Mouse (Mus musculus) right cerebral cortex, adult 18-20 months (tissue): ENCODE data around the gene Hmga1.

Experiments
- DNase-seq: peaks from one replicate; pipeline ENCODE4 v3.0.0; 2022; ENCODE audit warnings: mixed read lengths

Hmga1 gene

DNA sequence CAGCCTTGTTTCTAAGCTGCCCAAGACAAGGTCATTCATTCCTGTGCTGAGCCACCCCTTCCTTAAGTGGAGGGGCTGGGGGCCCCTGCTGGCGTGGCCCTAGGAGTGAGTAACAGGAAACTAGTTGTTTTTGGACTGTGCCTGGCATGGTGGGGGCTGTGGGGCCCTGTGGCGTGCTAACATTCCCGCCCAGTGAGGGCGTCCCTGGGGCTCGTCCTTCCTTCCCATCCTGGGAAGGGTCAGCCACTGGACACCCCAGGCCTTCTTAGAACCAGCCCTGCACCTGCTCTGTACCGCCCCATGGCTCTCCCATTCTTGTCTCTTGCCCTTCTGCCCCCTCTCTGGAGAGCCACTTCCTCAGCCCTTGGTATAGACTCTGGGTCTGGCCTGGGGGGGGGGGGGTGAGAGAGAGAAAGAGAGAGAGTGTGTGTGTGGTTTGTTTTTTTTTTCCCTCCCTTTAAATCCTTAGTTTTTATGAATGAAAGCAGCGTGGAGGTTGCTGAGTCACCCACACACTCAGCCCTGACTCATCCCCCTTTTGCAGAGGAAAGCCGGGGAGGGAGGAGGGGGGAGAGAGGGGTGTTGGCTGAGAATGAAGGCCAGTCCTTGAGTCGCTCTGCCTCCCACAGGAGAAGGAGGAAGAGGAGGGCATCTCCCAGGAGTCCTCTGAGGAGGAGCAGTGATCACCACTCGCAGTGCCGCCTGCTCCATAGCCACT is 5.7 kb downstream of the Hmga1 start:
- peak; percentile 87 for DNase-seq

- no peak for DNase-seq
Measured at GRCm38 (mm10) chr17:27563771-27564244, 7.5 kb downstream of the Hmga1 start.

DNA sequence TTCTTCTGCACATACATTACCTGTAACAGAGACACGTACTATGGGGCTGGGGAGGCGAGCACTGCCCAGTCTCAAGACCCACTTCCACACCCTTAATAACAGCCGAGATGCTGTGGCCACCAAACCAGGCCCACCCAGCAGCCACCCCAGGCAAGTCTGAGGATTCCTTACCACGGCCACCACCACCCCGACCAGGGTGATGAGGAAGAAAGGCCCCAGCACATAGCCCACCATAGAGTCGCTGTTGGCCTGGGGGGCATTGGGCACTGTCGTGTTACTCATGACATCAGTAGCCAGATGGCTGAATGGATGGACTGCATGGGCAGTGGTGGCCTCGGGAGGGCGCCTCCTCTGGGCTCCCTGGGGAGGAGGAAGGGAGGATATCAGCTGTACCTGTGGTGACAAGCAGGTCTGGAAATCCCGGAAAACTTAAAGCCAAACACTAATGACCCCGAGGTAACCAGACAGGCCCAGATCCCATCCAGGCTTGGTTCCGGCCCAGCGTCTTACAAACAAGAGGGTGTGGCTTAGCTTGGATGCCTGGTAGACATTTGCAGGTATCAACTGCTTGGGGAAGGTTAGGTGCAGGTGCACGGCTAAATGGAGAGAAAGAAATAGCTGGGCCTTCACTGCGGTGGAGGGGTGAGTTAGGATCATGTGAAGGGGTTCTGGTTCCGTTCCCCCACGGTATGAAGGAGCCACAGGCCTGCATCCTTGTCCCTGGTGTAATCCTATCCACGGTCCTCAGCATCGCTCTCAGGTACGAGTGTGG is 8.3 kb downstream of the Hmga1 start:
- DNase-seq, result no peak

DNA sequence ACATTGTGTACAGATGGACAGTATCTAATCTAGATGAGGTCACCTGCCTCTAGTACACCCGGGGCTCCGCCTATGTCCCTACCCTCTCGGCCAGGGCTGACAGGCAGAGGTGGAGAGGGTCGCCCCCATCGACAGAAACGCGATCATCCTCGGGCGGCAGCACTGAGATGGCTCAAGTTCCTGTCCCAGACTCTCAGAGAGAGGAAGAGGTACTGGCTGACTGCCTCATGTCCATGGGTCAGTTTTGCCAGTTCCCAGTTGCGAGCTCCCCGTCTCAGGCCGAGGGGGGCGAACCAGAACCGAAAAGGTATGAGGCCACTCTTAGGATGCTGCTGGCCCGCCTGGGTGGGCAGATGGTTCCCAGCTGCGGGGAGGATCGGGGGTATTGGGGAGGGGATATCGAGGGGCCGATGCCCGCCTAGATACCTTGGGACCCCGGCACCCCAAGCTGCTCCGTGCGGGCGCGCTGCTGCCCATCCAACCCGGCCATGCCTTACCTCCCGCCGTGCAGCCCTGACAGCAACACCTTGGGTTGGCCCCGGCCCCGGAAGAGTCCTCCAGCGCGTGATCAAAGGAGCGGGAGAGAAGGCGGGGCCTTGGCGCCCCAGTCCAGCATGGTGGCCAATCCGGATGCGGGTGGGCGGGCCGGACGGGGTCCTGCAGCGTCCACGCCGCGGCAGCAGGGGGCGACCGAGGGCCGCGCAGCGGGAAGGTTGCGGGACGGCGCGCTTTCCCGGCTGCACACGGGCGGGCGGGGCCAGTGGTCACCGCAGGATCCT is 9.1 kb downstream of the Hmga1 start, which contains the start of gene AI413582:
Gene AI413582, minus strand, starts transcription at position 594 of the 779 bp plus-strand sequence.
- peak; percentile 96 for DNase-seq

GRCm38 (mm10) chr17:27565942-27566267 is 9.6 kb downstream of the Hmga1 start:
- DNase-seq, result no peak

DNA sequence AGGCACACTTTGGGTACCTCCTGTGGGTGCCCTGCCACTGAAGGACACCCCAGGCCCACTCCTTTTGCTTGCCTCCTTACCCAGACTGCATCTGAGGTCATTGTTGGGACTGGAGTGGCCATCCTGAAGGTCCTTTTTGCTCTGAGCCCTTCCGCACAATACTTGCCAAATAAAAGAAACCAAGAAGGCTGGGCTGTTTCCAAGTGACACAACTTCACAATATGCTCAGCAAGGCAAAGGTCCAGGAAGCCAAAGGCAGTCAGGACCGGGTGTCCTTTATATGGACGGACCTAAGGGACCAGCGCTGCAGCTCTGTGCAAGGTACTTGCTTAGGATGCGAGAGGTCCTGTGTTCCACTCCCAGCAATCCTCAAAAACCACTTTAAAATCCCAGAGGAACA is 11.9 kb downstream of the Hmga1 start:
- no peak for DNase-seq

GRCm38 (mm10) chr17:27571315-27571714 is 15.0 kb downstream of the Hmga1 start:
- no peak for DNase-seq

- no peak for DNase-seq
Measured at GRCm38 (mm10) chr17:27573772-27574320, 17.5 kb downstream of the Hmga1 start.

- peak; percentile 82 for DNase-seq
Measured at GRCm38 (mm10) chr17:27574470-27575115, 18.3 kb downstream of the Hmga1 start.

GRCm38 (mm10) chr17:27575116-27575776 is 18.9 kb downstream of the Hmga1 start:
- DNase-seq, result no peak

DNA sequence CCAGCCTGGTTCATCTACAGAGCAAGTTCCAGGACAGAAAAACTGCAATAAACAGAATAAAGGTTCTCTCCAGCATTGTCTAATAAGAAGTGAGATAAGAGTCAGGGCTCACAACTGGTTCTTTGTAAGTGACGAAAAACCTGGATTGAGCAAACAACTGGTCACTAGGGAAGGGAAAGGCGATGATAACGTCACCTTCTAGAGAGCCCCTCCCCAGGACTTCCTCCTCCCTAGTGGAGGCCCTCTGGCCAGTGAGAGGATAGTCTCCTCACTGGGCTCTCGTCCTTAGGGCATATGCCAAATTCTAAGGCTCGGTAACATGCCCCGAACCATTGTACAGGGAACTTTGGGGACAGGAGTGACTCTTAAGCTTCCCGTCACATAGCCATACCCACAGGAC is 19.8 kb downstream of the Hmga1 start:
- no peak for DNase-seq

- no peak for DNase-seq
Measured at GRCm38 (mm10) chr17:27577468-27577867, 21.2 kb downstream of the Hmga1 start.

DNA sequence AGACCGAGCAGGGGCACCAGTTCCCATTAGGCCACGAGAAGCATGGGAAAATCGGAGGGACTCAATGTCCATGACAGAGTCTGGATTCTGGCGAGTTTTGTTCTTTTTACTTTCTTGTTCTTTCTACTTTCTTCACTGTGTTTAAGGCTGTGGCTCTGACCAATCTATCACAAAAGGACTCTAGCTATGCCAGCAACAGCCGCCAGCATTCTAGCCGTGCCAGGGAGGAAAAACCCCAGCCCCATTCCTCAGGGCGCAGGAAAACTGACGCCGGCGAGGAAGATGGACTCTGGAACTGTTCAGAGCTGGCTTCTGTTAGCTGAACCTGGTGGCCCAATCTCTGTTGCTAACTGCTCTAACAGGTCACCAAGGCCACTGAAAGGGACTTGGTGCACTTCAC is 22.2 kb downstream of the Hmga1 start:
- no peak for DNase-seq

- DNase-seq, result no peak
Measured at GRCm38 (mm10) chr17:27579816-27580215, 23.5 kb downstream of the Hmga1 start.

GRCm38 (mm10) chr17:27580392-27581068 is 24.2 kb downstream of the Hmga1 start:
- DNase-seq, result peak; percentile 70

- no peak for DNase-seq
Measured at GRCm38 (mm10) chr17:27583185-27583894, 27.0 kb downstream of the Hmga1 start.

GRCm38 (mm10) chr17:27586661-27587060 is 30.4 kb downstream of the Hmga1 start:
- DNase-seq, result no peak

DNA sequence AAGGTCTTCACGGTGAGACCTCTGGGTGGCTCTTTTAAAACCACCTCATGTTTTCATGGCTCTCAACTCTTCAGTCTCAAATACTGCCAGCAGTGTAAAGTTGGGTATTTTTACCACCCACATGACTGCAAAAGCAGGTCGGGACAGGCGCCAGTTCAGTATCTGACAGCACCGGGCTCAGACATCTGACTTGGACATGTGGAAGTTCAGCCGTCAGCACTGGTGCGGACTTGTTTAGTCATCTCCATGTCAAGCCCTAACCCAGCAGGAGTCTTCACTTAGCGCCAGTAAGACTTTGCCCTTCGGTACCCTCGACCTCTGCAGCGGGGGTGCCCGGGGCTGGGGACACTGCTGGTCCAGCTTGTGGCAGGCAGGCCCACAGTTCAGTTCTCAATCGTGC is 31.0 kb downstream of the Hmga1 start:
- DNase-seq, result peak; percentile 68

DNA sequence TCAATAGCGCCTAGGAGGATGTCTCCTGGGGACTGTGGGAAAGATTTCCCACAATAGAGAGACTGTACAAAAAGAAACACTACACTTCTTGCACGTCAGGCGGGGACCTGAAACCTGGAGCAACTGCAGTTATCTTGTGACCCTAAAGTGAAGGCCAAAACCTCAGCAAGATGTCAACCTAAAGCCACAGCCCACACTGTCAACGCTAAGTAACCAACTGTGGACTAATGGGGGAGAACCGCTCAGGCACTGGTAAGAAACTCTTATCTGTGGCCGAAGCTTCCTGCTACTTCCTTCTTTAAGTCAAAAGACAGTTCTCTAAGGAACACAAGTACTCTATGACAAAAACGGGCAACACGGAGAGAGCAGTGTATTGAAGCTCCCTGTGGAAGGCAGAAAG is 31.9 kb downstream of the Hmga1 start:
- DNase-seq, result no peak

DNA sequence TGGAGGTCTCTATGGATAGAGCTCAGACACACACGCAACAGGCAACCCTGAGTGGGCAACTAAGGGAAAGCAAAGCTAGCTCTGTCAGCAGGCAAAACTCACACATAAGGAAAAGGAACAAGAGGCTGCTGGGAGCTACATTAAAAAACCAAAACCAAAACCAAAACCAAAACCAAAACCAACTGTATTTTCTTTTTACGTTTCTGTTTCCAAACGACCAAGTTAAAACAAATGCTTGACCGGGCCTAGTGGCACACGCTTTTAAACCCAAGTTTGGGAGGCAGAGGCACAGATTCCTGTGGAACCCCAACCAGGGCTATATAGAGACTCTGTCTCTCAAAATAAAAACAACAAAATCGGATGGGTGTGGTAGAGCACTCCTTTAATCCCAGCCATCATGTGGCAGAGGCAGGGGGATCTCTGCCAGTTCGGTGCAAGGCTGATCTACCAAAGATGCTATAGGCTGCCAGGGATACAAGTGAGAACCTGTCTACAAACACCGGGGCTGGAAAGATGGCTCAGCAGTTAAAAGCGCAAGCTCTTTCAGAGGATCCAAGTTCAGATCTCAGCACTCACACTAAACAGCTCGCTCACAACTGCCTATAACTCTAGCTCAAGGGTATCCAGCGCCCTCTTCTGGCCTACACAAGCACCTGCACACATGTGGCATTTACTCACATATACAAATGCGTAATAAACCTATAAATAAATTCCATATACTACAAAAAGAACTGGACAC is 35.7 kb downstream of the Hmga1 start:
- DNase-seq, result no peak
